Mouse (Mus musculus): ENCODE data around the gene Olfr610.
"Not testable (repeated sequence)": the region's sequence is repeated elsewhere in the genome, so short reads cannot be mapped to it uniquely, and the experiment has no call there.

DNA sequence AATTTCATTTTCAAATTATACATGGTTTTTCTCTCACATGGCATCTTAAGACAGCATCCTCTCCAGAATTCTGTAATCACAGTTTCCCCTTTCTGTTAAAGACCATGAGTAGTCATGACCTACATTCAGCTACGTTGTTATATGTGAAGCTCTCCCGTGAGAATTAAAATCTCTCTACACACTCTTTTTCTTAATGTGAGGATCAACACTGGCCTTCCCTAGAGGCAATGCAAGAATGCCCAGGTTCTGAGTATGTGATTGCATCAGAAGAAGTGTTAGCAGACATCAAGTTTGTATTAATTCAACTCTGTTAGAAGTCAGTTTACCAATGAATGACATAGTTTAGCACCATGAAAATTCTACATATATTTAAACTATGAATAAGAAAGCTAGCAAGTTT, 30.7 kb upstream of the Olfr610 start, which contains the start of gene Olfr612:
- TF ChIP-seq POLR2A (IDR thresholded peaks at IDR 0.05; ENCODE audit: control insufficient read depth, extremely low read depth, insufficient read depth, low read length, poor library complexity); CTCF (IDR thresholded peaks at IDR 0.05; ENCODE audit: borderline replicate concordance, control insufficient read depth, extremely low read depth, insufficient read depth, low read length, poor library complexity): not testable (repeated sequence)
